Mouse (Mus musculus) kidney, postnatal 4 days (tissue): ENCODE measurements around the gene Zfp146.
"Not testable (repeated sequence)": the region's sequence is repeated elsewhere in the genome, so short reads cannot be mapped to it uniquely, and the experiment has no call there.

ENCODE experiments used
- DNase-seq, 2 experiments: peaks; one replicate each; pipeline ENCODE4 v3.0.0; 2021; ENCODE audit warnings: mixed read lengths in 2 of 2

Zfp146 gene

DNA sequence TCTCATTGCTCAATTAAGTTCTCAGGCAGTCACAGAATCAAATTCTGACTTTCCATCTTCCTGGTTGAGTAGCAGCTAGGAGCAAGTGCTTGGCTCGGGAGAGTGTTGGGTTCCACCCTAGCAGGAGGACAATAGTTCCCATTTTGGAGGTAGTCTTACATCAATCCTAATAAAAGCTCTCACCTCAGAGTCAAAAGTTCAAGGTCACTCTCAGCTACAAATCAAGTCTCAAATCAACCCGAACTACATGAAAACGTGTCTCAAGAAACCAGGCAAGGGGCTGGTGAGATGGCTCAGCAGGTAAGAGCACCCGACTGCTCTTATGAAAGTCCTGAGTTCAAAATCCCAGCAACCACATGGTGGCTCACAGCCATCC is 19.6 kb upstream of the Zfp146 start:
- DNase-seq: no peak

DNA sequence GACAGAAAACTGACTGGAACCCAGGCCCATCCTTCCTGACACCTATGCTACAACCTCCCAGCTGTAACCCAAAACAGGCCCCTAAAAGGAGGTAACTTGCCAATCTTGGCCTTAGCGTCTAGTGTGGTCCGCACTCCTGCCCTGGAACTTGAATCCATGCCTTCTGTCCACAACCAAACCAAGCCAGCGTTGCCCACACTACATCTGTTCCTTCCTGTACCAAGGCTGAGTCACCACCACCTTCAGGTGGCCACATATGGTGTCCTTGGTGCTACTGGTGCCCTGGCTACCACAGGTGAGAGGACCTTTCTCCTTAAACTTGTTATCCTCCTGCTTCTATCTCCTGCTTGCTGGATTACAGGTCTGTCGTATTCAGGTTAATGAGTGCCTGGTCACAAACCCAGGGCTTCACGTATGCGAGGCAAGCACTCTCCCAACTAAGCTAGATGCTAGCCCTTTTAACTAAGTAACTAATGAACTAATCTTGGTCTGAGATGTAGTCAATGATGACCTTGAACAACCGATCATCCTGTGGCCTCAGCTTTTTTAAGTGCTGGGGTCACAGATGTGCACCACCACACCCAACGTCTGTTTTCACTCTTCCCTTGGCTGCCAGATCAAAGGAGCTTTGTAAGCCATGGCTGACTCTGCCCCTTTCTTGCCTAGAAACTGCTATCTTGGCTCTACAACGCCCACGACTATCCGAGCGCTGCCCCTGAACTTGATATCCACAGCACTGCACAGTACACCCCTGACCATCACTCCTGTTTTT is 19.0 kb upstream of the Zfp146 start:
- DNase-seq: no peak

DNA sequence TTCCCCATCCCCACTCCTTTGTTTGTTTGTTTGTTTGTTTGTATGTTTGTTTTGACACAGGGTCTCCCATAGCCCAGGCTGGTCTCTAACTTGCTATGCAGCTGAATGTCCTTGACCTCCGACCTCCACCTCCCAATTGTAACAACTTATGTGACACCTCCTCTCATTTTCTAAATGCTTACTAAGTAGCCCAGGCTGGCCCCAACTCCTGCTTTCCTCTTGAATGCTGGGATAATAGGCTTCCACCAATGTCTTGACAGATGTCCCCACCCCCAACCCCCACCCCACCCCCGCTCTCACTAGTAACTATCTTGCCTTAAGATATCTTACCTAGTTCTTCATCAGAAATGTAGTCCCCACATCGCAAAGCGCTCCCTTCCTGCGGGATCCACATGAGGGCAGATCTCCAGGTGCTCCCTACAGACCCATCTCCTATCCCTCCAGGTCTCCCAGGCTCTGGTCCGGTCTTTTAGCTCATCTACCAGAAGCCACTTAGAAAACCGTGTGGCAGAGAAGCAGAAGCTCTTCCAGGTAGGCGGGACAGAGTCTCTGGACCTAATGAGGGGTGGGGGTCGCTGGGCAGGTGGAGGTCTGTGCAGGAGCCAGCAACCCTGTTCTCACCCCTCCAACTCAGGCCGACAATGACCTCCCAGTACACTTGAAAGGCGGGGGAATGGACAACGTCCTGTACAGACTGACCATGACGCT is 15.2 kb upstream of the Zfp146 start:
- no peak for DNase-seq

DNA sequence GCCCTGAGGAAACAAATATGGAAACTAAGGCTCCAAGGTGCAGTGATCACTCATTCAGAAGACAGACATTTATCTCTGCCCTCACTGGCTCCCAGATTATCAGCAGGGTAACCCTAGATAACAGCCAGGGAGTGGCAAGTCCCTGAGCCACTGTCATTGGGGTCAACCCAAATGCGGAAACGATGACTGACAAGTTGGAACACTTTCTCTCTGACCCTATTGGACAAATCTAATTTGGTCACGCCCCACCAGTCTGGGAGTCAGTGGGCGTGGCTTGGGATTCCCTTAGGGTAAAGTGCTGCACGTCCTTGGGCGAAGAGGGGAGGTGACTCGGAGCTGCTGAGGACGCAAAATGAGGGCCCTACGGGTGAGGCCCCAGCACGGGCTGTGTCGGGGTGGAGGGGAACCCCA is 14.3 kb upstream of the Zfp146 start, which contains the start of gene Cox7a1:
Gene Cox7a1, plus strand, starts transcription at position 266 of the 411 bp plus-strand sequence.
- peak; percentile 86 to 90 for DNase-seq

DNA sequence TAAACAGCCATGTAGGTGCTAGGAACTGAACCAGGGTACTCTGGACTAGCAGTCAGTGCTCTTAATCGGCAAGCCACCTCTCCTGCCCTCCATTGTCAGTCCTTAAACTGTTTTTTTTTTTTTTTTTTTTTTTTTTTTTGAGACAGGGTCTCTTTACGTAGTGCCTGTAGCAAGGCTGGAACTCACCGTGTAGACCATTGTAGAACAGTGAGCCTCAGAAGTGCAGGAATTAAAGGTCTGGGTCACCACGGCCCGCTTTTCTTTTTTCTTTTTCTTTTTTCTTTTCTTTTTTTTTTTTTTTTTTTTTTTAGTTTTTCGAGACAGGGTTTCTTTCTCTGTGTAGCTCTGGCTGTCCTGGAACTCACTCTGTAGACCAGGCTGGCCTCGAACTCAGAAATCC is 13.6 kb upstream of the Zfp146 start:
- not testable (repeated sequence) for DNase-seq

DNA sequence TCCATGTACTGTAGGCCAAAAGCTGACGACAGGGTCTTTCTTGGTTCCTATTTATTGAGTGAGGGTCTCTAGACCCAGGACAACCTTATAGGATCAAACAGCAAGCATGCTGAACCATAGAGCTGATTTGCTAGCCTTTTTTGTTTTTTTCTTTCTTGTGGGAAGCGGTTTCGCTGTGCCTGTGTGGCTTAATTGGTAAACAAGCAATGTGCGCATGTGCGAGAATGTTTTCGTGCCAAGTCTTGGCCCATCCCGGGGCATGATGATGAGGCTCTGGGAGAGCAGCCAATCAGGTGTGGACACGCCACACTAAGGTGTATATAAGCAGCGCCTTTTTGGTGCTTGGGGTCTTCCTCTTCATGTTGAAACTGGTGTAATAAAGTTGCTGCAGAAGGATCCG is 12.4 kb upstream of the Zfp146 start:
- DNase-seq: not testable (repeated sequence)

DNA sequence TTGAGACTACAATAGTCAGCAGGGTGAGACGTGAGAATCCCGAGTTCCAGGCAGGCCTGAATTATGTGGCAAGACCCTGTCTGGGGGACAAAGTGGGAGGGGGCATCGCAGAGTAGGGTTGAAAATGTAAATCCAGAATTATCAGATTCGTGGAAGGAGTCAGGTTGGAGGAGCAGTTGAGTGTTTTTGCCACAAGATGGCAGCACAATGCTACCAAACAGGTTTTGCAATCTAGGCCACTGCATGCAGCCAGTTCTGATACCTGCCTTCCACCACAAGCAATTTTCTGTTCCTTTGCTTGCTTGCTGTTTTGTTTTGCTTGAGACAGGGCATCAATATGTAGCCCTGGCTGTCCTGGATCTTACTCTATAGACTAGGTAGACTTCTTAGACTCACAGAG is 11.8 kb upstream of the Zfp146 start:
- peak; percentile 83 to 84 for DNase-seq

DNA sequence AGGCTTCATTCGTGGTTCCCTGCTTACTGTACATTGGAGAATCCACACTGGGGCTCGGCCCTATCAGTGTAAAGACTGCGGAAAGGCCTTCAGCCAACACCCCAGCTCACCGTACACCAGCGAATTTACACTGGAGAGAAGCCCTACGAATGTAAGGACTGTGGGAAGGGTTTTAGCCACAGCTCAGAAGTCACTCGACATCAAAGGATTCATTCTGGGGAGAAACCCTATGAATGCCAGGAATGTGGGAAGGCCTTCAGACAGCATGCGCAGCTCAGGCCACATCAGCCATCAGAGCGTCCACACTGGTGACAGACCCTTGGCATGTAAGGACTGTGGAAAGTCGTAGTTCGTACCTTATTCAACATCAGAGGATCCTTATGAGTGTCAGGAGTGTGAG is 8.7 kb upstream of the Zfp146 start:
- no peak for DNase-seq

DNA sequence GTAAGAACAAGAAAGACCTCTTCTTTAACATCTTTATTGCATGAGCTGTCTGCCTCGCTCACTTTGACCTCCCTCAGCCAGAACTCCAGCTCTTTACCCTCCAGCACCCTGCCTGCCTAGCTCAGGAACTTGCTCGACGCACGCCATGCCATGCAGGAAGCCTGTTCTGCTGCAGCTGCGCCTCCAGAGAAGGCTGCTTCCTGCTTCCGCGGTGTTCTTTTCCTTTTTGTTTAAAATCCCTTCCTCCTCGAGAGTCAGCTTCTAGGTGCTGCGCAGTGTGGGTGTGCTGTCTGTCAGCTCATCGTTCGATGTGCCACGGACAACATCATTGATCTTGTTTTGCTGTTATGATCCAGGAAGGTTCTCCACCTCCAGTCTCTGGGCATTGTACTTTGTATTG is 6.9 kb upstream of the Zfp146 start:
- DNase-seq: no peak

DNA sequence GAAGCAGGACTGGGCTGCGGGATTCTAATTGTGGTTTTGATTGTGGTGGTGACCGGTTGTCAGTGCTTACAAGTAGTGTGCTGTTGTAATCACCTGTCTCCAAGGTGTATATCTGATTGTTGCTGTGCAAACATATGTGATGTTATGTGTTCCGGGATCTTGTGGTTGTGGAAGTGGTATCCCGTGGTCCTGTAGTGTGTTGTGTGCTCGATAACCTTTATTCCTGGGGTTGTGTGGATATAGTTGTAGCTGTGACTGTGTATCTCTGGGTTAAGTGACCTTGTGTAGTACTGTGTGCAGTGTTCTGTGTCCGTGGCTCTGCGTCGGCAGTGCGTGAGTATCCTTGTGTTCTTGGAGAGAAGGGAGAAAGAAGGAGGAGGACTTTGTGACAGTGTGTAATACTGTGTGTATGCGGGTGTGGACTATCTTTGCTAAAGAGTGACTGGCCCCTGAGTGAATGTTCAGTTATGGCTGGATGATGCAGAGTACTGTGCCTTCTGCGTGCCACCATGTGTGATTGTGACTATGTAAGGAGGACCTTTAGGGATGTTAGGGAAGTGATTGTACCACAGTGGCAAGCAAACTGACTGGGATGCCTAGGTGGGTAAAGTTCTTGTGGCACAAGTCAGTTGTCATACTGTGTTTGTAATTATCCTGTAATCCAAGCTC is 867 bp upstream of the Zfp146 start:
- no peak for DNase-seq

DNA sequence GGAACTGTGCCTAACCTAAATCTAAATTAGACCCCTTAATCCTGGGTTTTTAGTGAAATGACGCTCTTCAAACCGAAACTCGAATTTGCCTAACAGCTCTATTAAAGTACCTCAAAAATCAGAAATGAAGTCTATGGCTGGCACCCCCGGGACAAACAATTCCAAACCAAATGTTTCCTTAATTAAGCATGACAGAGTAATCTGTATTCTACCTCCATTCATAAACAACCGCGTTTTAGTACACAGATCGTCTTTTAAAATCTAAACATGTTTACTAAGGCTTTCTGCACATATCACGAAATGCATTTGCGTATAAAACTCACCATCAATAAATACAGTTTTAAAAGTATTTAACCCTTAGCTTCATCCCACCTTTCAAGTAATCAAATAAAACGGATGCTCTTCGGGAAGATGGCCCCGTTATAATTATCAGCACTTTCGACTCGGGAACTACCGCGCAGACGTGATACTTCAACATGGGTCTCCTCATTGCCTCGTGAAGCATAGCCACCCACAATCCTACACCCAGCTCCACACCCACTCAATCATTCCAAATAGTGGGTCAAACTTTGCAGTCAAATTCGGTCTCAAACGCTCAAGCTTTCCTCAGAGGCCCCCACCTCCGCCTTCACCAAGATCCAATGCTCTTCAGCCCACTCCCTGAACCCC is 502 bp downstream of the Zfp146 start:
- DNase-seq: no peak

DNA sequence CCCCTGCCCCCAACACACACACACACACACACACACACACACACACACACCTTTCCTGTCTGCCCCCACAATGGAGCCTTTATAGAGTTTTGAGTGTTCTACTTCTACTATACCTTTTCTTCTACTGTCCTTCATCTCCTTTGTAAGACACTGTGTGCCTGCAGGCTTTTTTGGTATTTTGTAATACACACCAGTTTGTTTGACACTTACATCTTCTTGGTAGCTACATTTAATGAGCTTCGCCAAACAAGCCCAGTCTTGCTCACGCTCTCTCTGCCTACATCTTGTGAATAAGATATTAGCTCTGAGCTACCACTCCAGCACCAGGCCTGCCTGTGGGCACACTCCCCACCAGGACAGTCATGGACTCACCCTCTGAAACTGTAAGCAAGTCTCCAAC is 4.8 kb downstream of the Zfp146 start:
- no peak for DNase-seq

DNA sequence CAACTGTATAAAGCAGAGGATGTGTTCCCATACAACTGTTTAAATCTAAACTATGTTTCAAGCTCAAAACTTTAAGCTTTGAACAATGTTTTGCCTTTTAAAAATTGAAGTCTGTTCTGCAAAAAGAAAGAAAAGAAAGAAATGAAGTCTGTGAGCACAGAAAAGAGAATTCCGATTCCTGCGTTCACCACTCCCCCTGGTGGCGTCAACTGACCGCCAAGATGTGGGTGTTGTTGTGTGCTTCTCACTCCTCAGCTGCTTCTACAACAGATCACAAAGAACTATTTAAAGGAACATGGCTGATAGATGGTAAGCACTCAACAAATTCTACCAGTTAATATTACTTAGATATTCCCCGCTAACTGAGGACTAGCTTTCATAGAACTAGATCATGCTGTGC is 6.4 kb downstream of the Zfp146 start:
- DNase-seq: no peak

DNA sequence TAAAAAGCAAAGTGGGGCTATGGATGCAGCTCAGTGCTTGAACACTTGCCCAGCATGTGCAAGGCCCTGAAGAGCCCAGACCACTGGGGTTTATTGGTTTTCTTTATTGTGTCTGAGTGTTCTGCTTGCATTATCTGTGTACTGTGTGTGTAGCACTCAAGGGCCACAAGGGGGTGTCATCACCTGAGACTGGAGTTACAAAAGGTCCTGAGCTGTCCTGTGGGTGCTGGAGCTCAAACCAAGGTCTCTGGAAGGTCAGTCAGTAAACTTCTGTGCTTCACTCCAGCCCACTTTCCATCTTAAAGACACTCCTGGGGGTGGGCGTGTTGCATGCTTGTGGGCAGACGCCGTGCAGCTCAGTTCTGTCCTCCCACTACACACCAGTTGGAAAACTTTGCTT is 14.0 kb downstream of the Zfp146 start:
- DNase-seq: no peak

DNA sequence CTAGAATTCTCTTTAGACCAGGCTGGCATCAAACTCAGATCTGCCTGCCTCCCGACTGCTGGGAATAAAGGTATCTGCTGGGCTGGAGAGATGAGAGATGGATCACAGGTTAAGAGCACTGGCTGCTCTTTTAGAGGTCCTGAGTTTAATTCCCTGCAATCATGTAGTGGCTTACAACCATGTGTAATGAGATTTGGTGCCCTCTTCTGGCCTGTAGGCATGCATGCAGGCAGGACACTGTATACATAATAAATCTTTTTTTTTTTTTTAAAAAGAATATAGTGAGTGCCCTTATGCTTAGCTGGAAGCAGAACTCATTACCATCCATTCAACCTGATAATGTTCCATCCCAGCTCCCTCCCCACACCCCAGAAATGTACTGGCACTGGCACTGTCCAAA is 15.5 kb downstream of the Zfp146 start:
- DNase-seq: no peak

DNA sequence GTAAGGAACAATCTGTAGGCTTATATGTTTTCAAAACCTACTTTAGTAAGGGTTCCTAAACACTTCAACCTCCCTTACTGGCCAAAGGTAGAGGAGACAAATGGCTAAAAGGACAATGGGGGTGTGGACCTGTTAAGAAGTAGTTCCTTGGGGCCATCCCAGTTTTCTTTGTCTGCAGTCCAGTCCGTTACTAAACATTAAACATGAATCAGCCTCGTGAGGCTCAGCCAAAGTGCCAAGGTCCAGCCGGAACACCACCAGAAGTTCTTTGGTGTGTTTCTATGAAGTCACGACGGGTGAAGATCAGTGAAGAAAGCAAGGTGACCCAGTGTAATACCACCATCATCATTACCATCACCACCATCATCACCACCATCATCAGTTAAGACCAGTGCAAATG is 22.5 kb downstream of the Zfp146 start:
- DNase-seq: no peak

DNA sequence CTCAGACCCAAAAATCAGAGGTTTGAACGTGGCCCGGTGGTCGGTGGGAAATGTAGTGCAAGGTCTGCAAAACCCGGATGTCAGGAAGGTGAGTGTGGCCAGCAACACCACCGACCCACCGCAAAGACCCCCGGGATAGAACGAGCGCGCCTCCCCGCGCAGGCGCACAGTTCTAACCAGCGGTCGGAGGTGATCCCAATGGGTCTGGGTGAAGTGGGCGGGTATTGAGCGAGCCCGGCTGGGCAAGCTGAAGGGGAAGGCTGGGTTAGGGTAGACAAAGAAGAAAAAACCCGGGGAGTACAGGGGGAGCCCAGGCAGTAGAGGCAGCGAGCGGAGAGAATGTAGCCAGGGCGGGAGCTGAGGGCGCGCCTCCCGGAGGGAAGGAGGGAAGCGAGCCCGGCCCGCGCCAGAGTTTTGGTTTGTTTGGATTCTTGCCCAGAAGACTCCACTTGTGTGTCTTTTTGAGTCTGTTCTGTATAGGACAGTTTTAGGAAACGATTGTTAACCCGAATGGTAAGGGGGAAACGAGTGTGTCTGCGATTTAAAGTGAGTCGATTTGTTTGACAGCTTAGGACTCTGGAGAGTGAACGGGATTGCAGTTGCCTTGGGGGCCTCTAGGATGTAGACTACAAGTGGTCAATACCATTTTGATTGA is 25.9 kb downstream of the Zfp146 start:
- DNase-seq: peak; percentile 88 to 93

DNA sequence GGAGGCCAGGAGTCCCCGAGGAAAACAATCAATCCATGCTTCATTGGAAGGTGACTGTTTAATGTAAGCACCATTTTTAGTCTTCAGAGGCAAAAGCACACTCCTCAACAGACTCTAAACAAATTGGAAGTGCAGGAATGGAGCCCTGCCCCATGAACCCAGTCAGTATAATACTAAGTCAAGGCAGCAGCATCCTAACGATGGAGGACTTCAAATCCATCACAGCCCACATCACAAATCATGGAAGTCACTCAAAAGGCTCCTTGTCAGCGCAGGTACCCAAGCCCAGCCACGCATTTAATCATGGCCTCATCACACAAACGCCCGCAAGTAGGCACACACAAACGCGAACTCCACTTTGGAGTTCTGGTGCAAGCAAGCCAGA is 26.4 kb downstream of the Zfp146 start:
- DNase-seq: no peak

DNA sequence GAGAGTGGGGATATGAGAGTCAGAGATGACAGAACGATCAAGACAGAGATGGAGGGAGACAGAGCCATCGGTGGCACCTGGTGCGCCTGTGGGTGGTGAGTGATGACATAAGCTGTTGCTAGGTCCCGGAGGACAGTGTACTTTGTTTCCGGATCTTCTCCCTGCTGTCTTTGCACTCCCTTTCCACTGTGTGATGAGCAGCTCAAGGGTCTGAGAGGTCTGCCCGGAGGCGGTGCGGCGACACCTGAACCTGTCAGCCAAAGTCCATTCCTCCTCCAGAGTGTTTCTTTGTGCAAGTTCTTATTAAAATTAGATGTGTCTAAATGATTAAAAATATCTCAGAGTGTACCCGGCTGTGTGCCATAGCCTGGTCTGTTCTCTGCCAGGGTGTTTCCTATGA is 32.7 kb downstream of the Zfp146 start:
- DNase-seq: no peak

DNA sequence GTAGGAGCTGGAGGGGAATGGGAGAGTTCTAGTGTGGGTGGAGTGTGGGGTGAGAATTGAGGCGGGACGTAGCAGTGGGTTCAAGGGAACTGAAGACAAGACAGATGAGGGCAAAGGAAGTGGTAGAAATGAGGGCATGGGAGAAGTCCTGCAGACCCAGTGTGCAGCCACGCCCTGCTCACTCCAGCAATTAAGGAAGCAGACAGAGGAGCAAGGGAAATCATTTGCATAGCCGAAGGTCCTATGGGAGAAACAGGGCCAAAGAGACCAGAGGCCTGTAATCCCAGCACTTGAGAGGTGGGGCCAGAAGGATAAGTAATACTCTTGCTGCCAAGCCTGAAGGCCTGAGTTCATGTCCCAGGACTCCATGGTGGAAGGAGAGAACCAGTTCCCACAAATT is 37.2 kb downstream of the Zfp146 start:
- DNase-seq: no peak

DNA sequence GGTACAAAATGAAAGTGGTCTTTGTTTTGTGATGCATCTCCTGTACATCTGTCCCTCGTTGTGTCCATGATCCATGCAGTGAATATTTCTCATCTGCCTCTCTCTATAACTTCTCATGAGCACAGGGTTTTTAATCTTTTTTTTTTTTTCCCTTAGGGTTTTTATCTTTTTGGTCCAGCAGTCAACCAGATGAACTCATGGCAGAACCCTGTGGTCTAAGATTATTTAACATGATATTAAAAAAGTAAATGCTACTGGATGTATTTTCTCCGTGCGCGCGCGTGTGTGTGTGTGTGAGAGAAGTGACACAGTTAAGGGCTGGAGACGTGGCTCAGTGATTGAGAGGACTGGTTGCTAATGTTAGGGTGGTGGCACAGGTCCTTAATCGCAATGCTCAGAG is 39.6 kb downstream of the Zfp146 start:
- DNase-seq: no peak

DNA sequence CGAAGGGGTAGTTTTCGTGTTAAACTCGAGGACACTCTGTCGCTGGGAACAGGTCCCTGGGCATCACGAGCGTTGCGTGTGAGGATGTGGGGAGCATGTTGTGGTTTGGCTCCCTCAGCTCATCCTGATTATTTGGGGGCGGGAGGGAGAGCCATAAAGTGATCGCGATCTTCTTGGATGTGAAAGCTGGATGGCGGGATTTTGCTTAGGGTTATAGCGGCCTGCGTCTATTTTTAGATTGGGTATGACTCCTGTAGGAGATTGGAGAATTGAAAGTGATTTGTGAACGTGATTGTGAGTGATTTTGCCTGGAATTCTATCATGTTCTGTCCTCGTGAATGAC is 47.4 kb downstream of the Zfp146 start:
- no peak for DNase-seq
